Comparison of ENCODE assay signal across 8 mouse cellular contexts in genomic region chr5:66968059-66968833, GRCm38 (mm10).
DNase-seq lines count a peak whose midpoint lies in the region; ATAC-seq and TF ChIP-seq lines count a peak whose summit lies in the region.

No protein-coding gene starts in this region.

- peak overlapping the region; percentile 57 for H3K9ac ChIP-seq in embryonic facial prominence, embryonic 14.5 days (ENCODE audit: low read depth, low read length)
- H3K9ac ChIP-seq in stomach, postnatal 0 days (ENCODE audit: low read length) = no peak overlapping the region

- H3K9me3 ChIP-seq in embryonic facial prominence, embryonic 14.5 days (ENCODE audit: control insufficient read depth, low read length) = no peaks in the 10 kb centered on the region
- H3K9me3 ChIP-seq in hindbrain, embryonic 10.5 days = no peaks in the 10 kb centered on the region
- H3K9me3 ChIP-seq in stomach, postnatal 0 days (ENCODE audit: control insufficient read depth, low read length) = no peaks in the 10 kb centered on the region

- no peaks in the 10 kb centered on the region for H3K36me3 ChIP-seq in embryonic facial prominence, embryonic 14.5 days (ENCODE audit: control insufficient read depth, insufficient read depth, low read length)
- no peaks in the 10 kb centered on the region for H3K36me3 ChIP-seq in hindbrain, embryonic 10.5 days
- no peaks in the 10 kb centered on the region for H3K36me3 ChIP-seq in stomach, postnatal 0 days (ENCODE audit: control insufficient read depth, insufficient read depth, low read length)

- ATAC-seq in embryonic facial prominence, embryonic 14.5 days (ENCODE audit: low read depth) = peak; percentile 91
- no peak for ATAC-seq in stomach, postnatal 0 days (ENCODE audit: low FRiP score, low TSS enrichment)
- no peak for ATAC-seq in megakaryocyte-erythroid progenitor cell, adult 5-6 weeks (replicated peaks; ENCODE audit: low FRiP score, low TSS enrichment, poor library complexity, severe bottlenecking)

- TF ChIP-seq CTCF in layer of hippocampus, adult 2 months (conservative IDR thresholded peaks at IDR 0.05) = no peak
- no peak for TF ChIP-seq CTCF in stomach, postnatal 0 days (IDR thresholded peaks at IDR 0.05; ENCODE audit: low read depth)

- TF ChIP-seq EP300 in stomach, postnatal 0 days (optimal IDR thresholded peaks at IDR 0.05) = no peak

- no peaks in the 10 kb centered on the region for H3K27me3 ChIP-seq in embryonic facial prominence, embryonic 14.5 days (replicated peaks; ENCODE audit: control insufficient read depth, insufficient read depth, low read length)
- no peaks in the 10 kb centered on the region for H3K27me3 ChIP-seq in hindbrain, embryonic 10.5 days (ENCODE audit: insufficient read depth, poor library complexity, severe bottlenecking)
- no peaks in the 10 kb centered on the region for H3K27me3 ChIP-seq in stomach, postnatal 0 days (ENCODE audit: control insufficient read depth, insufficient read depth, low read length)

- peaks cover 38% of the 10 kb centered on the region for H3K4me1 ChIP-seq in embryonic facial prominence, embryonic 14.5 days (ENCODE audit: control insufficient read depth, insufficient read depth, low read length)
- H3K4me1 ChIP-seq in hindbrain, embryonic 10.5 days (replicated peaks) = peaks cover 56% of the 10 kb centered on the region
- H3K4me1 ChIP-seq in stomach, postnatal 0 days (replicated peaks; ENCODE audit: control insufficient read depth, insufficient read depth) = no peaks in the 10 kb centered on the region

- H3K4me3 ChIP-seq in embryonic facial prominence, embryonic 14.5 days (ENCODE audit: low read depth, low read length) = peak overlapping the region; percentile 40
- peak overlapping the region; percentile 33 for H3K4me3 ChIP-seq in hindbrain, embryonic 10.5 days
- H3K4me3 ChIP-seq in layer of hippocampus, adult 2 months = peak overlapping the region; percentile 55
- H3K4me3 ChIP-seq in stomach, postnatal 0 days (ENCODE audit: low read depth, low read length) = no peak overlapping the region

- WGBS in embryonic facial prominence, embryonic 14.5 days = 2% methylated on average over 23 of the region's 23 CpGs
- WGBS in hindbrain, embryonic 10.5 days = 5% methylated on average over 23 of the region's 23 CpGs
- WGBS in stomach, postnatal 0 days = 16% methylated on average over 23 of the region's 23 CpGs

- peak overlapping the region; percentile 57 for H3K4me2 ChIP-seq in embryonic facial prominence, embryonic 14.5 days (ENCODE audit: low read depth, low read length)
- peak overlapping the region; percentile 31 for H3K4me2 ChIP-seq in stomach, postnatal 0 days (replicated peaks; ENCODE audit: low read depth)

- peak overlapping the region; percentile 85 for H3K27ac ChIP-seq in embryonic facial prominence, embryonic 14.5 days (replicated peaks; ENCODE audit: low read depth, low read length)
- peak overlapping the region; percentile 82 for H3K27ac ChIP-seq in hindbrain, embryonic 10.5 days
- H3K27ac ChIP-seq in layer of hippocampus, adult 2 months = peak overlapping the region; percentile 79
- H3K27ac ChIP-seq in stomach, postnatal 0 days (replicated peaks) = no peak overlapping the region

- peak; percentile 35 for DNase-seq in adrenal gland, postnatal 10 days
- no peak for DNase-seq in adrenal gland, postnatal 4 days (ENCODE audit: low spot score in 2 of 2)
- DNase-seq in embryonic facial prominence, embryonic 14.5 days (ENCODE audit: low spot score) = peak; percentile 92
- DNase-seq in hindbrain, embryonic 10.5 days (ENCODE audit: low spot score) = peak; percentile 77
- DNase-seq in layer of hippocampus, adult 2 months (ENCODE audit: low spot score in 2 of 2) = peak; percentile 45 to 61
- DNase-seq in mesoderm, embryonic 11.5 days (ENCODE audit: low read depth, low spot score) = peak; percentile 90
- DNase-seq in stomach, postnatal 0 days (ENCODE audit: low spot score) = peak; percentile 25

Comparison
In these comparisons a context has a peak if more than half of its experiments do, and no peak if none do; other contexts are left out.
1. DNase-seq: peak in adrenal gland, postnatal 10 days (single experiment), embryonic facial prominence, embryonic 14.5 days (single experiment), hindbrain, embryonic 10.5 days (single experiment), layer of hippocampus, adult 2 months (2 of 2), mesoderm, embryonic 11.5 days (single experiment) and stomach, postnatal 0 days (single experiment); none in adrenal gland, postnatal 4 days (0 of 2).